Mouse (Mus musculus) forebrain, postnatal 0 days (tissue): ENCODE data around the gene Krtap3-1. TPM values are rescaled to one million over a fixed set of nuclear protein-coding genes. Genes with fewer than 3 reads are reported as not detected.
"Not testable (repeated sequence)": the region's sequence is repeated elsewhere in the genome, so short reads cannot be mapped to it uniquely, and the experiment has no call there.

Experiments used
- ATAC-seq: fragments of 200-750 bp; cut with Nextera tagmentation; 2 replicates; pipeline ENCODE4 v1.8.0; 2017; ENCODE audit warnings: mild to moderate bottlenecking, moderate library complexity
- DNase-seq: peaks from one replicate; pipeline ENCODE4 v3.0.0-alpha.2; 2015
- H3K27ac ChIP-seq: fragments of 300-500 bp; sonication (generic); 2 replicates; pipeline ENCODE4 v1.5.1; 2014; ENCODE audit warnings: low read depth, mild to moderate bottlenecking, antibody characterized with exemption, low read length, moderate library complexity, mixed read lengths
- H3K27me3 ChIP-seq: fragments of 300-500 bp; sonication (generic); 2 replicates; pipeline ENCODE4 v1.6.1; 2014; ENCODE audit warnings: mild to moderate bottlenecking, low read length, mixed read lengths; ENCODE audit not compliant: insufficient read depth
- H3K36me3 ChIP-seq: fragments of 300-500 bp; sonication (generic); 2 replicates; pipeline ENCODE4 v1.6.1; 2014; ENCODE audit warnings: mild to moderate bottlenecking, moderate library complexity; ENCODE audit not compliant: insufficient read depth
- H3K4me1 ChIP-seq: fragments of 300-500 bp; sonication (generic); 2 replicates; pipeline ENCODE4 v1.6.1; 2014; ENCODE audit warnings: antibody characterized with exemption; ENCODE audit not compliant: insufficient read depth
- H3K4me2 ChIP-seq: fragments of 300-500 bp; sonication (generic); 2 replicates; pipeline ENCODE4 v1.6.1; 2014; ENCODE audit warnings: low read depth, mild to moderate bottlenecking, moderate library complexity
- H3K4me3 ChIP-seq: fragments of 300-500 bp; sonication (generic); 2 replicates; pipeline ENCODE4 v1.5.1; 2014; ENCODE audit warnings: low read depth, low read length, mixed read lengths
- H3K9ac ChIP-seq: fragments of 300-500 bp; sonication (generic); 2 replicates; pipeline ENCODE4 v1.6.1; 2014; ENCODE audit warnings: mild to moderate bottlenecking
- H3K9me3 ChIP-seq: fragments of 300-500 bp; sonication (generic); 2 replicates; pipeline ENCODE4 v1.6.1; 2016; ENCODE audit warnings: low read length
- CTCF ChIP-seq: sonication (generic); IDR thresholded peaks from 2 replicates; pipeline ENCODE4 v1.5.1; 2016; ENCODE audit warnings: antibody characterized with exemption, control low read depth, low read depth
- WGBS: fragments of 180-500 bp; shearing (Covaris S2); extraction: QIAGEN DNeasy Blood & Tissue Kit; methylation state at CpG from one replicate; pipeline ENCODE4 v1.1.7; 2014; 5-methylcytosine and 5-hydroxymethylcytosine counted together
- polyA plus RNA-seq: library from polyadenylated mRNA; unstranded; fragments of >200 nt; fragmentation: Nextera tagmentation; extraction: Ambion mirVana; gene quantifications from 2 replicates; pipeline ENCODE4 v1.2.1, GENCODE M21; 2015
- total RNA-seq: library from RNA; depleted of rRNA; stranded (reverse); fragments of >200 nt; gene quantifications from 2 replicates; pipeline ENCODE4 v1.2.3, GENCODE M21; 2014; rRNA removed

Krtap3-1 gene
- total RNA-seq (not detected in 2 replicates), polyA plus RNA-seq (not detected in 2 replicates)

DNA sequence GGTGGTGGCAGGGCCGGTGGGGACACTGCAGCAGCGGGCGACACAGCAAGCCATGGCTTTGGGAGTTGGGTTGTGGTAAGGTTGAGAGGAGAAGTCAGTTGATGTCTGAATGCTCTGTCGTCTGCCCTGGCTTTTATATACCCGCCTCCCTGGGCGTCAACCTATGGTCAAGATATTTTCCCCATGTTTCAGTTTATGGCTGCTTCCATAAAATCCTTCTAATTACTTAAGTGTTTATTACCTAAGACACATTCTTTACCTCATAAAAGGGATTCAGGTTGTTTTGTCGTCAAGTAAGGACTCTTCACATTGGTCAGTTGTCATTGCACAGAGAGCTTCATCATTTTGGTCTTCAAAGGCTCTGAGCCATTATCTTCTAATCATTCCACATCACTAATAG lies at the start of gene Krtap3-1:
Gene Krtap3-1, minus strand, starts transcription at position 101 of the 400 bp plus-strand sequence.
- Histone ChIP-seq H3K36me3 (no peaks in the 10 kb centered on the region), H3K9me3 (no peaks in the 10 kb centered on the region), H3K9ac (no peak within 1 kb of the TSS), H3K4me1 (no peaks in the 10 kb centered on the region), H3K27me3 (no peaks in the 10 kb centered on the region), H3K27ac (no peak within 1 kb of the TSS), H3K4me3 (no peak within 1 kb of the TSS), H3K4me2 (no peak within 1 kb of the TSS)
- 94% methylated on average over 7 of the region's 7 CpGs for WGBS
- ATAC-seq (no peak), DNase-seq (no peak)
- TF ChIP-seq CTCF, result no peak

DNA sequence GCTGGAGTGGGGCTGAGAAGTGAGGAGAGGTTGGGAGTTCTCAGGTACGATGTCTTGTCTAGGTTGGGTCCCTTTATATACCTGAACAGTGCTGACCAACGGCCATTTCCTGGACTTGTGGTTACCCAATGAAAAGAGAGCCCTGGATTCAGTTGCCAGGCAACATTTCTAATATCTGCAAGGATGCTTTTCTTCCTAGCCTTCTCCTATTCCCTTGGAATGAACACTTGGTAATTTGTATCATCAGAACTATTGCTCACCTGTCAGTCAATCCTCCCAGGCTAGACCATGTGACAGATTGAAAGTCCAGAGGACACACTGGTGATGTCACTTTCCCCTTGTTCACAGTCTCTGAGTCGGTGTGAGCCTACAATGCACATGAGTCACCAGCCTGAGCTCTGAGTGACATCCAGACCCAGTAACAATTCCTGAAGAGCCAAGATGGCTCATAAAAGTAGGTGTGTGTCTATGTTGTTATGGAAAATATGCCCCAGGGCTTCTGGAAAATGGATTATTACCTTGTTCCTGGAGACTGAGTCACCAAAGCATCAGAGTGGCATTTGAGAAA lies 48.5 kb upstream of the Krtap3-1 start, which contains the start of gene Krtap2-4:
Gene Krtap2-4, minus strand, starts transcription at position 51 of the 568 bp plus-strand sequence.
- WGBS, result 57% methylated on average over 3 of the region's 3 CpGs
- no peak within 1 kb of the TSS for H3K27ac ChIP-seq
- ATAC-seq (no peak), DNase-seq (no peak)
- no peak within 1 kb of the TSS for H3K4me2 ChIP-seq
- TF ChIP-seq CTCF, result no peak
- no peaks in the 10 kb centered on the region for H3K4me1 ChIP-seq
- H3K4me3 ChIP-seq, result no peak within 1 kb of the TSS
- H3K9ac ChIP-seq, result no peak within 1 kb of the TSS
- H3K36me3 ChIP-seq, result no peaks in the 10 kb centered on the region
- no peaks in the 10 kb centered on the region for H3K9me3 ChIP-seq
- H3K27me3 ChIP-seq, result no peaks in the 10 kb centered on the region

DNA sequence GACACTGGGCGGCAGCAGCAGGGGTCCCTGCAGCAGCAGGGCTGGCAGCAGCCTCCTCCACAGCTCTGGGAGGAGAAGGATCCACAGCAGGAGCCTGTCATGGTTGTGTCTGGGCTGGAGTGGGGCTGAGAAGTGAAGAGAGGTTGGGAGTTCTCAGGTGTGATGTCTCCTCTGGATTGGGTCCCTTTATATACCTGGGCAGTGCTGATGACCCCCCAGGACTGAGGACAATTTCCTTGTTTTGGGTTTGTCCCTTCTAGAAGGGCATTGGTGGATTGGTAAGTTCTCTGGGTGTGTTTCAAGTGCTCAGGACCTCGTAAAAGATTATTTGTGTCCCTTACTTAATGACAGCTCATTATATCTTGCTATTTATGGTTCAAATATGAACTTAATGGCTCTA lies 43.7 kb upstream of the Krtap3-1 start, which contains the start of gene Gm11937:
Gene Gm11937, minus strand, starts transcription at position 101 of the 400 bp plus-strand sequence.
- not testable (repeated sequence) for H3K36me3 ChIP-seq, H3K9ac ChIP-seq, H3K4me2 ChIP-seq, H3K4me1 ChIP-seq, H3K4me3 ChIP-seq, ATAC-seq, H3K27me3 ChIP-seq, H3K9me3 ChIP-seq, H3K27ac ChIP-seq, DNase-seq
- WGBS, result 74% methylated on average over 1 of the region's 2 CpGs

DNA sequence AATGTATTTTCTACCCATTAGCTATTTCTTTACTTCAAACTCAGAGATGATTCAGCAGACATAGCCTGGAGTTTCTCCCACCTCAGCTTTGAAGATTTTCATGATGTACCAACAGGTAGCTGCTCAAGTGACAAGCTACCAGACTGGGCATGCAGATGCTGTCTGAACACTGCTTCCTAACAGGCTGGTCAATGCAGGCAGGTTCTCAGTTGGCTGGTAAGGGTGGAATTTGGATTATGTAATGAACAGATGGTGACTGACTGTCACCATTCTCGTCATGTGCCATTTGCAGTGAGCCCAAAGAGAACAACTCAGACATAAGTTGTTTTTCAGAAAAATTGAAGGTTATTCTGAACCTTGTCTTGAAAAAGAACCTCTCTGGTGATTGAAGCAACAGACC lies 42.7 kb upstream of the Krtap3-1 start:
- Histone ChIP-seq H3K27ac (no peak overlapping the region), H3K4me3 (no peak overlapping the region), H3K9me3 (no peaks in the 10 kb centered on the region), H3K36me3 (no peaks in the 10 kb centered on the region), H3K4me2 (no peak overlapping the region), H3K27me3 (no peaks in the 10 kb centered on the region), H3K4me1 (no peaks in the 10 kb centered on the region), H3K9ac (no peak overlapping the region)
- no peak for TF ChIP-seq CTCF
- DNase-seq (peak; percentile 13), ATAC-seq (no peak)
- 41% methylated on average over 1 of the region's 1 CpGs for WGBS

DNA sequence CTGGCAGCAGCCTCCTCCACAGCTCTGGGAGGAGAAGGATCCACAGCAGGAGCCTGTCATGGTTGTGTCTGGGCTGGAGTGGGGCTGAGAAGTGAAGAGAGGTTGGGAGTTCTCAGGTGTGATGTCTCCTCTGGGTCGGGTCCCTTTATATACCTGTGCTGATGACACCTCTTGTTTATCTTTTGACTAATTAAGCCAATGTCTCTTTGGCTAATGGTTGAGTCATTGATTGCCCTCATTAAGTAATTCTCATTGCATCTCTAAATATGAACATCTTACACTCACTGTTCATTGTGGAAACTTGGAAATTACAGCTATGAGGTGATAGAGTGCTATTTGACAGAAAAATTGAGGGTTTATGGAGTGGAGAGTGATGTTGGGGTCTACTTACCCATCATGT lies 36.8 kb upstream of the Krtap3-1 start, which contains the start of gene Gm11938:
Gene Gm11938, minus strand, starts transcription at position 101 of the 400 bp plus-strand sequence.
- not testable (repeated sequence) for H3K36me3 ChIP-seq, H3K4me2 ChIP-seq, H3K4me3 ChIP-seq, H3K9ac ChIP-seq, ATAC-seq, H3K27ac ChIP-seq, H3K4me1 ChIP-seq, H3K27me3 ChIP-seq, H3K9me3 ChIP-seq, DNase-seq
- WGBS, result 92% methylated on average over 1 of the region's 1 CpGs

DNA sequence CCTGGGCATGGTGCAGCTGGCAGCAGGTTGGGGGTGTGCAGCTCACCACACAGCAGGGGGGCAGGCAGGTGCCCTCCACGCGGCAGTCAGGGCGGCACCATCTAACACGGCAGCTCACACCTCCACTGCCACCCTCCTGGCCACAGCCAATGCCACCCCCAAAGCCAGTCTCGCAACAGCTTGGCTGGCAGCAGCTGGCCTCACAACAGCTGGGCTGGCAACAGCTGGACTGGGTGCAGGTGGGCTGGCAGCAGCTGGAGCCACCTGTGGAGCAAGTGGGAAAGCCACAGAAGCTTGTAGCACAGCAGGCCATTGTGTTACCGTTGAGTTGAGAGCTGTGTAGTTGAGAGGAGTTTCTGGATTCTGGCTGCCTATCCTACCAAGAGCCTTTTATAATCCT lies 31.3 kb upstream of the Krtap3-1 start, which contains the start of gene Krtap9-3:
Gene Krtap9-3, minus strand, starts transcription at position 364 of the 400 bp plus-strand sequence.
- not testable (repeated sequence) for H3K4me3 ChIP-seq, H3K9me3 ChIP-seq, H3K4me1 ChIP-seq, H3K36me3 ChIP-seq, DNase-seq, H3K27me3 ChIP-seq, H3K4me2 ChIP-seq, ATAC-seq, H3K9ac ChIP-seq, H3K27ac ChIP-seq
- 80% methylated on average over 6 of the region's 6 CpGs for WGBS

DNA sequence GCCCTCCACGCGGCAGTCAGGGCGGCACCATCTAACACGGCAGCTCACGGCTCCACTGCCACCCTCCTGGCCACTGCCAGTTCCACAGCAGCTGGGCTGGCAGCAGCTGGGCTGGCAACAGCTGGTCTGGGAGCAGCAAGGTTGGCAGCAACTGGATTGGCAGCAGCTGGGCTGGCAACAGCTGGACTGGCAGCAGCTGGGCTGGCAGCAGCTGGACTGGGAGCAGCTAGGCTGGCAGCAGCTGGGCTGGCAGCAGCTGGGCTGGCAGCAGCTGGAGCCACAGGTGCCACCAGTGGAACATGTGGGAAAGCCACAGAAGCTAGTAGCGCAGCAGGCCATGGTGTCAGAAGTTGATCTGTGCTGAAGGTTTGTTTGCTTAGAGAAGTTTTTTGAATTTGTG lies 24.6 kb upstream of the Krtap3-1 start, which contains the start of gene Krtap1-3:
Gene Krtap1-3, minus strand, starts transcription at position 359 of the 400 bp plus-strand sequence.
- DNase-seq (no peak), ATAC-seq (no peak)
- Histone ChIP-seq H3K9ac (no peak within 1 kb of the TSS), H3K4me3 (no peak within 1 kb of the TSS), H3K27ac (no peak within 1 kb of the TSS), H3K4me1 (no peaks in the 10 kb centered on the region), H3K9me3 (no peaks in the 10 kb centered on the region), H3K4me2 (no peak within 1 kb of the TSS), H3K27me3 (no peaks in the 10 kb centered on the region), H3K36me3 (no peaks in the 10 kb centered on the region)
- WGBS, result 81% methylated on average over 6 of the region's 6 CpGs
- TF ChIP-seq CTCF, result no peak
